Mouse (Mus musculus) left cerebral cortex, postnatal 36 days (tissue): Measurements from ENCODE around the gene Slc25a40. TPM values are rescaled to one million over a fixed set of nuclear protein-coding genes. Genes with fewer than 3 reads are reported as not detected.

Source experiments
- DNase-seq, 2 experiments: peaks; one replicate each; pipeline ENCODE4 v3.0.0; 2021 to 2022; ENCODE audit warnings: low spot score in 2 of 2, mixed read lengths in 1 of 2
- intact Hi-C: fragments of 180-260 bp; cut with DNase I; formaldehyde crosslinking; loops from one replicate; pipeline ENCODE4 v1.15.1; 2025
- total RNA-seq, 2 experiments: library from RNA; stranded (reverse); gene quantifications; 2 replicates each; pipeline ENCODE4 v1.2.3; 2021

Gene Slc25a40
- total RNA-seq, 2 experiments from 2014 or later, result 10.1 to 15.3 TPM

DNA sequence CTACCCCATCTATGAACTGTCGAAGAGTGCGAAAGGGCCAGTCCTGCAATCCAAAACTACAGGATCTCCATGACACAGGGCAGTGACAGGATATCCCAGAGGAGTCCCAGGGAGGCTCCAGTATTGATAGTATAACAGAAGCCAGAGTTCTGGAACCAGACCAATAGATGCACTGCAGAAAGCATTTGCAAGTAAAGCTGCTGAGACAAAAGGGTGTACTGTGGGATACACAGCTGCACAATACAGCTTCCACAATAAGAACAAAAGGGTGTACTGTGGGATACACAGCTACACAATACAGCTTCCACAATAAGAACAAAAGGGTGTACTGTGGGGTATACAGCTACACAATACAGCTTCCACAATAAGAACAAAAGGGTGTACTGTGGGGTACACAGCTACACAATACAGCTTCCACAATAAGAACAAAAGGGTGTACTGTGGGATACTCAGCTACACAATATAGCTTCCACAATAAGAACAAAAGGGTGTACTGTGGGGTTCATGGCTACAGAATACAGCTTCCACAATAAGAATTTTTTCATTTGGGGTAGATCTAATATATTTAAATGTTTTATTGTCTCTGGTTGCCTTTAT lies 66.1 kb downstream of the Slc25a40 start:
- no peak for DNase-seq
- intact Hi-C loops, result loop anchor here (10.0 kb wide), 1 partner anchor 556 kb away; no protein-coding TSS in a partner anchor

DNA sequence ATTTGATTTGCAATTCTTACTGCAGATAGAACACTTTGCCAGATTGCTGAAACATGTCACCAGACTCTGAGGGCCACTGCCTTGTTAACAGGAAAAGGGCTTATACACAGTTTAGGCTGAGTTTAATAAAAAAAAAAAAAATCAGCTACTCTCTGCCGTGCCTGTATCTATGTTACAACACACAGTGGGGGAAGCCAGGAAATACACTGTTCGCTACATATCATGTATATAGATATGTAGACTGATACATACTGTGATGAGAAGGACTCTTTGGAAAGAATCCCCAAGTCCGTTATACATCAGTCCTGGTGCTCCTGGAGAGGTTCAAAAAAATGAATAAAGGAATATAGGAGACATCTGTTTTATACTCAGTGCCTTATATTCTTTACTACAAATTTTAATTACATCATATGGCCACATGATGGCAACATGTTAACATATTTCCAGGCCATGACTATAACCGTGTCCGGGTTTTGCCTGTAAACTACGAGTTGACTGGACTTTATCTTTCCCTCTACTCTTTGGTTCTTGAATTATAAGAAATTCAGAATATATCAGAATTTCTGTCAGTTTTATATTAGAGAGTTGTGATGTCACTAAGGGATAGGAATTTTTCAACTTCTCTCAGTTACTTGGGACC lies 66.9 kb downstream of the Slc25a40 start:
- DNase-seq, result no peak
- intact Hi-C loops, result loop anchor here (10.0 kb wide), 1 partner anchor 555 kb away; no protein-coding TSS in a partner anchor

DNA sequence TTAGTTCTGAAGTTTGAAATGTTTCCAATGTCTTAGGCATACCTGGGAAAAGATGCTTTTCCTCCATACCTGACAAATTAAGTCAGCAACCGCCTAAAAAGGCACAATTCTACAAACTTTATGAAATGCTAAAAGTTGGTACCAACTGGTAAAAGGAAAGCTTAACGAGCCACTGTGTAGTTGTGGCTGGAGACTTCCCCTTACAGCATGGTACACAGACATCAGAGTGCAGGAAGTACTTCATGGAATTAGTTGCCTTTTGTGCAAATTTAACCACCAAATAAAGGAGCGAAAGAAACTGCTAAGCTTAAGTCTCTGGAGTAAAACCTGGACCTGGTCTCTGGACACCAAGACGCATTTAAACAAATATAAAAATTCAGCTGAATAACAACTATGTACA lies 69.1 kb downstream of the Slc25a40 start:
- DNase-seq, result no peak
- intact Hi-C loops, result no loop called here

Other genes starting within 250 kb of the Slc25a40 start
- 100 to 1,000 TPM; 200 to 222 TPM for gene Adam22, start 54.7 kb upstream of the Slc25a40 start, total RNA-seq
- 1 to 10 TPM; 2.9 to 3.5 TPM for gene Dbf4, start 134 bp upstream of the Slc25a40 start, total RNA-seq
- gene Rundc3b, start 200.1 kb downstream of the Slc25a40 start, total RNA-seq, result 10 to 100 TPM; 32.3 to 33.0 TPM
- gene Abcb1a, start 237.2 kb downstream of the Slc25a40 start, total RNA-seq, result 10 to 100 TPM; 19.4 to 21.5 TPM